Mouse (Mus musculus) kidney, postnatal 10 days (tissue): ENCODE measurements at regions not wholly inside any gene's neighbourhood (a gene's known extent, or its start where the extent isn't known, plus 50 kb on each side); places are given as distances from the start of the nearest gene placed in this dataset.

Experiments used
- DNase-seq: peaks from one replicate; pipeline ENCODE4 v3.0.0; 2021; ENCODE audit warnings: mixed read lengths

DNA sequence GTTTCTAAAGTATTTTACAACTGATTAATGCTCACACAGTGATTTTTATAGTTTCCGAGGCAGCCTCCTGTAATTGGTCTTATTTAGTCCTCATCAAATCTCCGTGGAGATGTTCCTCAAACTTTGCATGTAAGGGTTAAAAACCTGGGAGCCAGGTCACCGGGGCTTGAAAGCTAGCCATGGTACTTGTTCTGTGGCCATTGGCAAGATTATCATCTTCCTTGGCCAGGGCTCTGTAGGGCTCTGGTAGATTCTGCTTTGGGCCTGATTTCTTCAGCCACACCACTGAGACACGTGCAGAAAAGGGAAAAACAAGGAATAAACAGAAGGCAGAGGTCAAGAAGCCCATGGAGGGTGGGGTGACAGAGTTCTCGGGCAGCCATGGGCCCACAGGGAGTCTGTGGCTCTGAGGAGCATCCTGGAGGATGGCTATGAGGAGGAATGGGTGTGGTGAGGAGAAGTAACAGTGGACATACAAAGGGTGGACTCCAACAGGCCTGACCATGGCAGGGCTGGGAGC is 50.7 kb upstream of the Eps8l3 start:
- no peak for DNase-seq

DNA sequence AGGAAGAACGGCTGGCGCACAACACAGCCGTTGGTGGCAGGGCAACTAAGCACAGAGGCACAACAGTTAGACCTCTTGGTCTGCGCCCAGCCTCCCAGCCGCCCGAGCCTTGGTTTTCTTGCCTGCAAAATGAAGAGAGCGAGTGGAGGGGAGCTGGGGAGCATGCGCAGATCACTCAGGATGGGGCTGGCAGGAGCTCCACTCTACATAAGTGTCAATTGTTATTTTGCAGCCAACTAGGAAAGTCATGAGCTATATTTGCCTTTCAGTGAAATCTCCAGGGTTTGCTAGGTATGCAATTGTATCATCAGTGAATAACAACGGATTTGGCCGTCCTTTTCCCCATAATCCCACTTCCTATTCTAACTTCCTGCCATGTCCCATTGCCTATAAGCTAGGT is 51.6 kb upstream of the Eps8l3 start:
- no peak for DNase-seq

DNA sequence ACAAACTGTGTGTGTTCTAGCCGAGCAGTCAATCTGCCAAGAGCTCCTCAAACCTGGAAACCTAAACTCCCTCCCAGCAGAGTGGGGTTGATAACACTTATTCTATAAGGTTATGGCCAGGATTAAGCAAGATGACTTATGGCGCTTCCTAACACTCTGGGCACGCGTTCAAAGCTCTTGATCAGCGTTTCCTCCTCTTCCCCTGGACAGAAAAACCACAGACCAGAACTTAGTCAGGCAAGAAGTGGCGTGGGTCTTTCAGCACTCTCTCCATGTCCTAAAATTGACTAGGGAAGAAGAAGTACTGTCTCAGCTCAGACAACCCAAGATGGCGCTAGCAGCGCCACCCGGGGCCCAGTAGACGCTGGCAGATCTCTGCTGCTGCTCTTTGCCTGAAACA is 52.7 kb upstream of the Eps8l3 start:
- DNase-seq = peak; percentile 45

- no peak for DNase-seq
These were observed 53.3 kb upstream of the Eps8l3 start for GRCm38 (mm10) chr3:107823655-107824266.

GRCm38 (mm10) chr3:107823177-107823576 is 53.9 kb upstream of the Eps8l3 start:
- no peak for DNase-seq

DNA sequence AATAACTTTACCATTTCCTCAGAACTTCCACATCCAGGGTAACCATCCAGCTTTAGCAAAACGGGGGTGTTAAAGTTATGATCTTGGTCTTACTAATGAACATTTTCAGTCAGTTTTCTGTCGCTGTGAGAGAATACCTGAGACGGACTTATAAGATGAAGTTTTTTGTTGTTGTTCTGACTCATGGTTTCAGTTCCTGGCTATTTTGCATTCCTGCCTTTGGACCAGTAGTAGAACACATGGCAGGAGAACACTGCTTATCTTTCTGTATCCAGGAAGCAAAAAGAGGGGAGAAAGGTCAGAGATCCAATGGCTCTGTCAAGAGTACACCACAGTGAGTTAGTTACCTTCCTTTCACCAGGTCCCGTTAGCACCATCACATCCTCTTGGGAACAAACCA is 54.5 kb upstream of the Eps8l3 start:
- no peak for DNase-seq

DNA sequence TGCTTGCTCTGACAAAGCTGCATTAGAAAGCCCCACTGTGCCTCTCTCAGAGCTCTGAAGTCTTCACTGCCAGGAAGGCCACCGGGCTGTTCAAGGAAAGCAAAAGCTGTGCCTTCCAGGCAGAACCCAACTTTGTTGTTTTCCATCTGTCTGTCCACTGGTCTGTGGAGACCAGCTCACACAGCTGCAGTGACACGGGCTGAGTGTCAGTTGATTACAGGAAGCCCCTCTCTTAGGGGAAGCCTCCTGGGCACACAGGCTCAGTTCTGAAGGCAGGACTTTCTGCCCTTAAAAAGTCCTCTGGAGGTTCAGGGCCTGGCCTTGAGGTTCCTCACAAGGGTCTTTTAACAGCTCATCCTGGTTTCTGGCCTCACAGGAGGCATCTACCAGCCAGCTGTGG is 55.1 kb upstream of the Eps8l3 start:
- no peak for DNase-seq

GRCm38 (mm10) chr3:107819622-107820021 is 57.4 kb upstream of the Eps8l3 start:
- DNase-seq = no peak

DNA sequence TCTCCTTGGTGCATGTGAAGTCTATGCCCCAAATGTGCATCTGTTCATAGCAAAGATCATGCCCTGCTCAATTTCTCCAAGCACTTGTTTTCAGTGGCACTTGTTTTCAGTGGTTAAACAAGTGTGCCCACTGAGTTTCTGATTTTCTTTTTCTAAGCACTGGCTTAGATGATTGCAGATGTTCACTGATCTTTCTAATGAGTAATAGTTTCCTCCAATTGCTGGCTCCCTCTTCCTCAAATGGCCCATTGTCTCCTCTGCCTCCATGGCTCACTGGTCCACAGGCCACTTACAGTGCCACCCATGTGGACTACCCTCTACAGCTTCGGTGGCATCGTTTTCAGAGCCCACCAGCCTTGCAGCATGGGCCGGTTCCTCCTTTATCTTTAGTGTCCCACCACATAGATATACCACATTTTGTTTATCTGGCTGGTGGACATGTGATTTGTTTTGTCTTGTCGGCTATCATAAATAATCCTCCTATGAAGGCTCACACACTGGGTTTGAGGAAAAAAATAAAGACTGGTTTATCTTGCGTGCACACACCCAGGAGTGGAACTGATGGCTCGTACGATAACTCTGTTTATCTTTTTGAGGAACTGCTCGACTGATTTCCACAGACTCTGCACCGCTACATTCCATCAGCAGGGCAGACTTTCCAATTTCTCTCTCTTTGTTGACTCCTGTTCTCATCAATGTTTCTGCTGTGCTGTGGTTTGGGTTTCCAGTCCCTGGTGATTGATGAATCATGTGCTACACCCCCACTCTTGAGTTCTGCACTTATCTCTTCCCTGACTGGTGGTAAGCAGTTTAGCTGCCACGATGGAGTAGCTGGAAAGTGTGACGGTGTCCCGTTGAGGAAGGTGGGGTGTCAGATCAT is 58.2 kb upstream of the Eps8l3 start:
- DNase-seq = no peak

GRCm38 (mm10) chr3:107816031-107816430 is 55.8 kb upstream of the Csf1 start:
- DNase-seq = no peak

DNA sequence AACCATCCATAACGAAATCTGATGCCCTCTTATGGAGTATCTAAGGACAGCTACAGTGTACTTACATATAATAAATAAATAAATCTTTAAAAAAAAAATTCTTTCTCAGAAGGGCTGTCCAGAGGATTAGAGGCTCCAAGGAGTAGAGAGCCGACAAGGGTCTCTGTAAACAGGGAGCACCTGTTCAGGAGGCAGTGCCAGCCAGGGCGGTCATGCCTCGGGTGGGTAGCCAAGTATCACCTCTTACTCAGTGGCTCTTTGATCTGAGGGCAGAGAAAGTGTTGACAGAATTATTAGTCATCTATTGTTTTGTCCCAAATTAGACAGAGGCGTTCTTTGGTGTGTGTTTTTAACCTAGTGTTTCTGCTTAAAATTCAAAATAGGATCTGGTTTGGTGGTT is 54.0 kb upstream of the Csf1 start:
- no peak for DNase-seq

DNA sequence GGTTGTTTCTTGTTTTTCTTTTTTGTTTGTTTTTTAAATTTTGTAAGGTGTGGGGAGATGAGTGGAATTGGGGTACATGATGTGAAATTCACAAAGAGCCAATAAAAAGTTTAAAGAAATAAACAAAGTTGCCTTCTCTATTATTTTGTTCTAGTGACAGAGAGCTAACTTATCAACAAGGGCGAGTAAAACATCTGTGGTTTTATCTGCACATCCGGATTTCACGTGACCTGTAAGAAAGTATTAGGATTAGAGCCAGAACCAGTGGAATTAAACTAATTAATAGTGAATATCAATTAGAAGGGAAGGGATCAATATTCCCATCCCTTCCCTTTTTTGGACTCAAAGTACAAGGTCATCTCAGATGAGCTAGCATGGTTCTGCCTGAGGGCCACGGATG is 52.6 kb upstream of the Csf1 start:
- no peak for DNase-seq

GRCm38 (mm10) chr3:107812341-107812740 is 52.1 kb upstream of the Csf1 start:
- no peak for DNase-seq

DNA sequence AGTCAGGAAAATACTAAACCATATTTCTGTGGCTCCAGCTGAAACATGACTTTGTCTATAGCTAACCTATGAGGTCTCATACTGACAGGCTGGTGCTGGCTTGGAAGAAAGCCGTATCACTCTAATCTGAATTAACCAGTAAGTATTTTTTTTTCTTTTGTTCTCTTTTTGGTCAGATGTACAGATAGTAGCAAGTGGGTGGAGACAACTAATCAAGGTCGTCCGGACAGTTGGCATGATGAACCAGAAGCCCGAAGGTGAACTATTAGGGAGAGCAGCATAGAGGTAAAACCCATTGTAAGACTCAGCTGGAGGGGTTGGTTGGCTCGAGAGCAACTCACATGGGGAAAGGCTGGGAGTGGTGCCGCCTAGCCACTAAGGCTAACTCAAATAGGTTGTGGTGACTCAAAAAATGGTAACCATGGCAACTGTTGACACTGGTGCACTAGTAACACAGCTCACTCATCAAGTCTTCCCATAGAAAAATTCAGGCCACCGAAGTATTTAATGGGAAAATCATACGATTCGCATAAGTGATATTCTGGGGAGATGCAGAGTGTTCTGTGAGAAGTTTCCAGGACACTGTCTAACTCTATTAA is 50.3 kb upstream of the Csf1 start:
- no peak for DNase-seq
